Mouse (Mus musculus) splenic B cell, adult 2 months (primary cell): Measurements from ENCODE around the gene Slc7a8.

Experiments used
- DNase-seq: peaks from one replicate; pipeline ENCODE4 v3.0.0-alpha.2; 2011; ENCODE audit warnings: low read depth, low spot score
- H3K27me3 ChIP-seq: 2 replicates; pipeline ENCODE4 v1.6.1; 2012; ENCODE audit warnings: mild to moderate bottlenecking, low read length, moderate library complexity, mixed read lengths; ENCODE audit not compliant: control insufficient read depth, poor library complexity, insufficient read depth, severe bottlenecking
- H3K36me3 ChIP-seq: 2 replicates; pipeline ENCODE4 v1.6.1; 2012; ENCODE audit warnings: mild to moderate bottlenecking, low read length, moderate library complexity, mixed read lengths; ENCODE audit not compliant: control insufficient read depth, poor library complexity, insufficient read depth, severe bottlenecking

Slc7a8 gene

DNA sequence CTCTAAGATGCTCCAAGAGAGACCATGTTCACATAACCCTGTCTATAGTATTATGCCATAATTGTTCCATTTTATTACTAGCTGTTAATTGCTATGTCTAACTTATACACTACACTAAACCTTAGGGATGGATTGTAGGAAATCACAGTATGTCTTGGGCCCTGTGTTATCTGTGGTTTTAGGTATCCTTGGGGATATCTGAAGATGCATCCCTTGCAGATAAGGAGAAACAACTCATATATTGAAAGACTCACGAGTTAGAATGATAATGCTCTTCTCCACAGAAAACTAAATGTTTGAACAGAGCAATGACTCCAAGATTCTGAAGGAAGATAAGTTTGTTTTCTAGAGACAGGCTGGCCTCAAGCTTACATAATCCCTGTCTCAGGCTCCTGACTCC is 11.6 kb upstream of the Slc7a8 start:
- DNase-seq = no peak
- no peaks in the 10 kb centered on the region for H3K27me3 ChIP-seq
- no peaks in the 10 kb centered on the region for H3K36me3 ChIP-seq

- DNase-seq = no peak
- no peaks in the 10 kb centered on the region for H3K36me3 ChIP-seq
- H3K27me3 ChIP-seq = no peaks in the 10 kb centered on the region
These were observed 10.4 kb upstream of the Slc7a8 start for GRCm38 (mm10) chr14:54792166-54792565.

DNA sequence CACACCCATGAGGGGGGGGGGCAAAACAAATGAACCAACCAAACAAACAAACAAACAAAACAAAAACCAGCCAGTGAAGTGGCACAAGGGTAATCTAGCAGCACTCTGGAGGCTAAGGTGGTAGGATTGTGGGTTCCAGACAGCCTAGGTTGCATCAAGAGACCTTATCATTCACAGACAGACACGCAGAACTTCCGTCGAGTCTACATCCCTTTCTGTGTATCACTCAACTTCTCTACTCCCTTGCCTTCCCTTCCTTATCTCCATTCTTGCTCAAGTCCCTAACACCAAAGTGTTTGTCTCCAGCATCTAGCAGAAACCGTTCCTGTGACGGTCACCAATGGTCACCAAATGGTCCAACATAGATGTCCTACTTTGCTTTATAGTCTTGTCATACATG is 6.5 kb upstream of the Slc7a8 start:
- DNase-seq = no peak
- no peaks in the 10 kb centered on the region for H3K36me3 ChIP-seq

DNA sequence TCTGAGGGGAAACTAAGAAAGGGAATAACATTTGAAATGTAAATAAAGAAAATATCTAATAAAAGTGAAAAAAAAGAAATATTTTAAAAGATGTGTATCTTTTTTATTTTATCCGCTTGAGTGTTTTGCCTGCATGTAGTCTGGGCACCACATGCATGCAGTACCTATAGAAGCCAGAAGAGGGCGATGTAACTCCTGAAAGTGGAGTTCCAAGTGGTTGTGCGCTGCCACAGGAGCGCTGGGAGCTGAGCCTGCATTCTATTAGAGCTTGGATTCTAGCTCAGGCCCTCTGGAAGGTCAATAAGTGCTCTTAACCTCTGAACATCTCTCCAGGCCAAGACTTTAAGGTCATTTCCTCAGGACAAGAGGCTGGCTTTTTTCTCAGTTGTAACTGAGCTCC is 5.5 kb upstream of the Slc7a8 start:
- Histone ChIP-seq H3K36me3 (no peaks in the 10 kb centered on the region), H3K27me3 (no peaks in the 10 kb centered on the region)
- DNase-seq = peak; percentile 38

More for the DNA sequence above, 6.5 kb upstream of the Slc7a8 start:
- H3K27me3 ChIP-seq = no peaks in the 10 kb centered on the region

- Histone ChIP-seq H3K36me3 (no peaks in the 10 kb centered on the region), H3K27me3 (no peaks in the 10 kb centered on the region)
- no peak for DNase-seq
These were observed 4.7 kb upstream of the Slc7a8 start for GRCm38 (mm10) chr14:54786489-54786888.

DNA sequence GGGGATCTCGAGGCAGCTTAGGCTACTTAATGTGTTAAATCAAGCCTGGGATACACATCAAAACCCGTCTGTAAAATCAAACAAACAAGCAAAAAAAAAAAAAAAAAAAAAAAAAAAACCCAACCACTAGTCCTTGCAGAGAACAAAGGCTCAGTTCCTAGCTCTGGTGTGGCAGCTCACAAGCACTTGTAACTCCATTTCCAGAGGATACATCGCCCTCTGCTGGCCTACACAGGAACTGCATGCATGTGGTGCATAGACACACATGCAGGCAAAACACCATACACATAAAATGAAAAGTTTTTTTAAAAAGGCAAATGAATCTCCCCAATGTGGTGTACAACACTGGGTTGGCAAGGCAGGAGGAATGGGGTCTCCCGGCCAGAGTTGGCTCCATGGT is 4.2 kb upstream of the Slc7a8 start:
- DNase-seq = peak; percentile 74
- H3K27me3 ChIP-seq = no peaks in the 10 kb centered on the region
- no peaks in the 10 kb centered on the region for H3K36me3 ChIP-seq

GRCm38 (mm10) chr14:54782971-54783370 is 1.2 kb upstream of the Slc7a8 start:
- no peaks in the 10 kb centered on the region for H3K27me3 ChIP-seq
- H3K36me3 ChIP-seq = no peaks in the 10 kb centered on the region
- DNase-seq = no peak

- no peaks in the 10 kb centered on the region for H3K36me3 ChIP-seq
- DNase-seq = peak; percentile 12
- H3K27me3 ChIP-seq = no peaks in the 10 kb centered on the region
These were observed 723 bp downstream of the Slc7a8 start for GRCm38 (mm10) chr14:54780836-54781609.

DNA sequence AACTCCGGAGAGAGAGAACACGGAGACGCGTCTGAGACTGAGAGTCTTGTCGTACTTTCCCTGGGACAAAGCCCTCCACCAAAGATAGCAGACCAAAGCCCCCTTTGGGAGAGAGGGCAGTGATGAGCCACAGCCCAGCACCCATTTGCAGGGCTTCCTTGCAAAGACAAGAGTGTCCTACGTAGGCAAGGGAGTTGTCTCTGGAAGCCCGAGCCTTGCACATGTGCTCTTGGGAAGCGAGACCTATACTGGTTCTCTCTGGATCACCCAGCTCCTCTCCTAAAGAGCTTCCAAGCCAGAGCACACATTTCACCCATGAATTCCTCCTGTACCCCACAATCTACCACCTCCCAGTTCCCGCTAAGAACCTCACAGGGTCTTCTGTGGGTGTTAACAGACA is 1.7 kb downstream of the Slc7a8 start:
- H3K27me3 ChIP-seq = no peaks in the 10 kb centered on the region
- no peaks in the 10 kb centered on the region for H3K36me3 ChIP-seq
- DNase-seq = no peak

DNA sequence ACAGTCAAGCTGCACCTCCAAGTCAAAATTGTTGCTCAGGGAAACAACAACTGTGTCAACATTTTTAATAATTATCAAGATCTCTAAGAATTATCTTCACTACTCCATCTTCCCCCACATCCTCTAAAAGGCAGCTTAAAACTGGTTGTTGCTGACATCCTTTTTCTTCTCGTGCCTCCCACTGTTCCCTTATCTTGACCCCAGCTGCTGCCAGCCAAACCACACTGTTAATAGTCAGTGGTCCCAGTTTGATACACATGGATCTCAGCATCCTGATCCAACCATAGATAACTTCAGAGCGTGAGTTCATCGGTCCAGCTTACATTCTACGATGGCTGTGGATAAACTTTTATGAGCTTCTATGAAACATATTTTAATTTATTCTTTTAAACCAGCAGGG is 3.9 kb downstream of the Slc7a8 start:
- H3K27me3 ChIP-seq = no peaks in the 10 kb centered on the region
- no peak for DNase-seq
- no peaks in the 10 kb centered on the region for H3K36me3 ChIP-seq

- Histone ChIP-seq H3K27me3 (no peaks in the 10 kb centered on the region), H3K36me3 (no peaks in the 10 kb centered on the region)
- no peak for DNase-seq
These were observed 5.0 kb downstream of the Slc7a8 start for GRCm38 (mm10) chr14:54776768-54777167.

DNA sequence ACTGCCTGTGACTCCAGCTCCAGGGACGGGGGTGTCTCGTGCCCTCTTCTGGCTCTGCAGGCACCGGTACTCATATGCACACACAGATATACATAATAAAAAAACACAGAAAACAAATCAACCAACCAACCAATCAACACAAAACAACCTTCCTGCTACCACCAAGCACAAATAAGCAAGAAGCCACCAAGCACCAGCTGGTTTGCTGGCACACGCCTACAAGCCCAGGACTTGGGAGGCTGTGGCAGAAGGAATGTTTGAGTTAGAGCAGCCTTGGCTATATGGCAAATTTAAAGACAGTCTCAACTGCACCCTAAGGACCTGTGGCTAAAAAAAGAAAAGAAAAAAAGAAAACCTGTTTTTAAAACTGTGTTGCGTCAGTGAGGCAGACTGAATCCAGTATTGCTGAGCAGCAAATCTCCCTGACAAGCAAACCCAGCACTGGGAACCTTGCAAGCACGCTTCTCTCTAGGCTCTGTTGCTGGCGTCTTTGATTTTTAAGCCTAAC is 6.2 kb downstream of the Slc7a8 start:
- Histone ChIP-seq H3K27me3 (no peaks in the 10 kb centered on the region), H3K36me3 (no peaks in the 10 kb centered on the region)
- DNase-seq = no peak

DNA sequence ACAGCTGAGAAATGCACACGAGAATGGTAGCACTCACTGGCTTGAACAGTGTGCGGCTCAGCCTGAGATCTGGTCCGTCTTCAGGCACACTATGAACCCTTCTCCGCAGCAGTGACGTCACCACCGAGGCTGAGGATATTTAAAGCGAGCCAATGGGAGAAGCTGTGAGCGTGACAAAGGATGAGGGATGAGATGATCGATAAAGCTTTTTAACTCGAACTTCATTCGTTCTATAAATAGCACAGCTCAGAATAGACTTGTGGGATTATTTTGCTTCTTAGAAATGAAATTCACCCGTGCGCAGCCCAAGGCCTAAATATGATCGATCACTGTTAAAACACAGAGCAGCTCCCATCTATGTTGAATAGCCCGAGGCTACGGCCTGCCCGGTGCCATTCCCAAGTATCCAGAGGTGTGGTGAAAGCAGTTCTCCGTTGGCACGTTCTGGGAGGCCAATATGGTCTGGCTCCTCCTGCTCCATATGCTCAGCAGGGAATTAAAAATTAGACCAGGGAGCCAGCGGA is 9.4 kb downstream of the Slc7a8 start:
- Histone ChIP-seq H3K27me3 (no peaks in the 10 kb centered on the region), H3K36me3 (no peaks in the 10 kb centered on the region)
- DNase-seq = no peak

- no peaks in the 10 kb centered on the region for H3K27me3 ChIP-seq
- no peaks in the 10 kb centered on the region for H3K36me3 ChIP-seq
- DNase-seq = no peak
These were observed 11.4 kb downstream of the Slc7a8 start for GRCm38 (mm10) chr14:54770373-54770772.

DNA sequence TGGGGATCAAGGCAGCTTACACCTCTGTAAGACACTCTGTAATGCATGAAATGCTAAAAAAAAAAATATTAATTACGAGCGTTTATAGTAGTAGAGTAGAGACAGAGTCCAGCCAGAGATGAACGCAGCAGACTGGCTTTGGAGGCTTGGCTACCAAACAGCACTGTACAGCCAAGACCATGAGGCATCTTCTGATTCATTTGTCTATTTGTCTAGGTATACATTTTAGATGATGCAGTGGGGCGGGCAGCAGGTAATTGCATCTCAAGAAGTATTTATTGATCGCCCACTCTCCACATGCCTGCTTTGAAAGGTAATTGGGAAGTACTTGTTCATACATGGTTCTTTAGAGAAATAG is 12.7 kb downstream of the Slc7a8 start:
- H3K36me3 ChIP-seq = no peaks in the 10 kb centered on the region
- no peak for DNase-seq
- no peaks in the 10 kb centered on the region for H3K27me3 ChIP-seq
